Mouse (Mus musculus) limb, embryonic 14.5 days (tissue): ENCODE measurements around the gene Lrp5. TPM values are rescaled to one million over a fixed set of nuclear protein-coding genes. Genes with fewer than 3 reads are reported as not detected.

Source experiments
- ATAC-seq: fragments of 200-750 bp; cut with Nextera tagmentation; 2 replicates; pipeline ENCODE4 v1.8.0; 2017; ENCODE audit warnings: low read depth, moderate number of reproducible peaks, moderate TSS enrichment; ENCODE audit not compliant: low FRiP score
- DNase-seq: peaks from one replicate; pipeline ENCODE4 v3.0.0-alpha.2; 2015; ENCODE audit warnings: low spot score
- H3K27ac ChIP-seq: fragments of 300-500 bp; sonication (generic); replicated peaks from 2 replicates; pipeline ENCODE4 v1.5.1; 2014; ENCODE audit warnings: low read depth, mild to moderate bottlenecking, low read length, moderate library complexity, mixed read lengths
- H3K27me3 ChIP-seq: fragments of 300-500 bp; sonication (generic); 2 replicates; pipeline ENCODE4 v1.6.1; 2014; ENCODE audit warnings: low read length, mixed read lengths; ENCODE audit not compliant: control insufficient read depth, insufficient read depth
- H3K36me3 ChIP-seq: fragments of 300-500 bp; sonication (generic); 2 replicates; pipeline ENCODE4 v1.6.1; 2014; ENCODE audit warnings: mild to moderate bottlenecking, low read length, moderate library complexity, mixed read lengths; ENCODE audit not compliant: control insufficient read depth, insufficient read depth
- H3K4me1 ChIP-seq: fragments of 300-500 bp; sonication (generic); 2 replicates; pipeline ENCODE4 v1.6.1; 2014; ENCODE audit warnings: antibody characterized with exemption, low read length, mixed read lengths; ENCODE audit not compliant: control insufficient read depth, insufficient read depth
- H3K4me2 ChIP-seq: fragments of 300-500 bp; sonication (generic); replicated peaks from 2 replicates; pipeline ENCODE4 v1.6.1; 2014; ENCODE audit warnings: low read depth, mild to moderate bottlenecking, low read length, moderate library complexity; ENCODE audit not compliant: severe bottlenecking
- H3K4me3 ChIP-seq: fragments of 300-500 bp; sonication (generic); replicated peaks from 2 replicates; pipeline ENCODE4 v1.5.1; 2014; ENCODE audit warnings: low read length
- H3K9ac ChIP-seq: fragments of 300-500 bp; sonication (generic); 2 replicates; pipeline ENCODE4 v1.6.1; 2014; ENCODE audit warnings: mild to moderate bottlenecking, low read depth, low read length, moderate library complexity; ENCODE audit not compliant: severe bottlenecking
- H3K9me3 ChIP-seq: fragments of 300-500 bp; sonication (generic); 2 replicates; pipeline ENCODE4 v1.6.1; 2016; ENCODE audit warnings: low read length; ENCODE audit not compliant: control insufficient read depth
- POLR2A ChIP-seq: fragments of 200-500 bp; IDR thresholded peaks from 2 replicates; pipeline ENCODE4 v1.8.0; 2012; ENCODE audit warnings: inconsistent platforms, mild to moderate bottlenecking, moderate library complexity, borderline replicate concordance; ENCODE audit not compliant: insufficient read depth, insufficient read length; ENCODE audit errors: extremely low read depth
- WGBS: fragments of 180-500 bp; shearing (Covaris S2); extraction: QIAGEN DNeasy Blood & Tissue Kit; methylation state at CpG from one replicate; pipeline ENCODE4 v1.1.7; 2014; 5-methylcytosine and 5-hydroxymethylcytosine counted together
- polyA plus RNA-seq, 2 experiments: library from polyadenylated mRNA; depleted of rRNA in 1 of 2; stranded (reverse) in 1 of 2; unstranded in 1 of 2; fragments of >200 nt; fragmentation: Nextera tagmentation in 1 of 2; extraction: Ambion mirVana in 1 of 2; gene quantifications; 2 replicates each; pipeline versions ENCODE4 v1.2.1 to v1.2.3; 2012 to 2014

Gene Lrp5
- polyA plus RNA-seq, 2 experiments = 9.5 to 36.3 TPM

- no peak overlapping the region for H3K27ac ChIP-seq
- no peak for ATAC-seq
- WGBS = 81% methylated on average over 8 of the region's 8 CpGs
Observed at GRCm38 (mm10) chr19:3674122-3674855, 12.1 kb downstream of the Lrp5 start.

GRCm38 (mm10) chr19:3673149-3673548, 13.2 kb downstream of the Lrp5 start:
- no peak overlapping the region for H3K4me2 ChIP-seq
- no peaks in the 10 kb centered on the region for H3K27me3 ChIP-seq
- DNase-seq (no peak), ATAC-seq (no peak)
- H3K9ac ChIP-seq = no peak overlapping the region
- H3K4me1 ChIP-seq = peaks cover 23% of the 10 kb centered on the region
- TF ChIP-seq POLR2A = no peak
- WGBS = 93% methylated on average over 2 of the region's 2 CpGs
- no peak overlapping the region for H3K27ac ChIP-seq
- H3K36me3 ChIP-seq = peaks cover 17% of the 10 kb centered on the region
- no peak overlapping the region for H3K4me3 ChIP-seq
- H3K9me3 ChIP-seq = 0 out of 2 replicates have a peak, but pooled peaks cover 5% of the 10 kb centered on the region

More at GRCm38 (mm10) chr19:3674122-3674855, 12.1 kb downstream of the Lrp5 start:
- TF ChIP-seq POLR2A = no peak
- Histone ChIP-seq H3K36me3 (peaks cover 17% of the 10 kb centered on the region), H3K9ac (no peak overlapping the region), H3K9me3 (0 out of 2 replicates have a peak, but pooled peaks cover 5% of the 10 kb centered on the region), H3K4me2 (no peak overlapping the region), H3K4me3 (no peak overlapping the region), H3K27me3 (no peaks in the 10 kb centered on the region), H3K4me1 (peaks cover 13% of the 10 kb centered on the region)
- DNase-seq = no peak

DNA sequence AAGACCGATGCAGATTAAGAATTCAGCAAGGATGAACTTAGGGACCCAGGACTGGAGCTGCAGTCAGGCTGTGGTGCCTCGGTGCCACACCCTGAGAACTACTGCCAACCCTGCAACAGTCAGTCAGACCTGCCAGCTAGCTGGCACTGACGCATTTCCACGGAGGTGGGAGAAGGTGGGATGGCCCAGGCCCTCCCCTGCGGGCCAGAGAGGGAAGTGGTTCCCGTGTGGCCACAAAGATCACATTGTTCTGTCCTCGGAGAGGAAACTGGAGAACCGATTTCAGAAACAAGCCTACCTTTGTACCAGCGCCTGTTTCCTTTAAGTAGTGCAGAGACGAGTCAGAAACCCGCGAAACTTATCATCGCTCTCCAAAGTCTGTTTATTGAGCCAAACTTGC, 17.3 kb downstream of the Lrp5 start:
- Histone ChIP-seq H3K36me3 (peaks cover 17% of the 10 kb centered on the region), H3K4me1 (peaks cover 49% of the 10 kb centered on the region), H3K27me3 (no peaks in the 10 kb centered on the region), H3K9me3 (0 out of 2 replicates have a peak, but pooled peaks cover 5% of the 10 kb centered on the region), H3K27ac (peak overlapping the region; percentile 65), H3K9ac (no peak overlapping the region), H3K4me3 (no peak overlapping the region), H3K4me2 (0 out of 2 replicates have a peak overlapping the region, but pooled peaks have one; percentile 11)
- DNase-seq (peak; percentile 53), ATAC-seq (peak; percentile 27; the same call in 1 of the 2 replicates)
- no peak for TF ChIP-seq POLR2A
- WGBS = 53% methylated on average over 13 of the region's 13 CpGs

DNA sequence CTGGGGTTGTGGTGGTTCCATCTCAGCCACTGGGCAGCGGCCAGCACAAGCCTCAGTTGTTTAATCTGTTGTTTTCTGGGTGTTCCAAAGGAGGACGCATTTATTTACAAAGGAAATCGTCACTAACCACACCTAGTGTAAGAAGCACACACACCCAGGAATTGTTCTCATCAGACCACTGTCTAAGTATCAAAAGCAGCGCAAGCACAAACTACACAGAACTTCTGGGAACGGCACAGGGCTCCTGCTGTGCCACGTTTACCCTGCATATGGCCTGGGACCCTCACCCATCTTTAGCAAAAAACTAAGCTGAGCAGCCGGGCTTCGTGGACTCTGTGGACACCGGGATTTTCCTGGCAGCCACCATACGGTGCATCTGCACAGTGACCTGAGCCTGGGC, 17.8 kb downstream of the Lrp5 start:
- WGBS = 82% methylated on average over 10 of the region's 10 CpGs
- H3K36me3 ChIP-seq = peaks cover 17% of the 10 kb centered on the region
- H3K4me2 ChIP-seq = 0 out of 2 replicates have a peak overlapping the region, but pooled peaks have one; percentile 11
- DNase-seq = no peak
- H3K4me3 ChIP-seq = no peak overlapping the region
- no peak overlapping the region for H3K9ac ChIP-seq
- H3K27ac ChIP-seq = peak overlapping the region; percentile 65
- ATAC-seq = no peak
- H3K9me3 ChIP-seq = 0 out of 2 replicates have a peak, but pooled peaks cover 5% of the 10 kb centered on the region
- peaks cover 49% of the 10 kb centered on the region for H3K4me1 ChIP-seq
- H3K27me3 ChIP-seq = no peaks in the 10 kb centered on the region
- TF ChIP-seq POLR2A = no peak

GRCm38 (mm10) chr19:3667979-3668378, 18.4 kb downstream of the Lrp5 start:
- TF ChIP-seq POLR2A = no peak
- Histone ChIP-seq H3K9me3 (0 out of 2 replicates have a peak, but pooled peaks cover 1% of the 10 kb centered on the region), H3K27ac (no peak overlapping the region), H3K36me3 (peaks cover 12% of the 10 kb centered on the region), H3K4me1 (peaks cover 49% of the 10 kb centered on the region), H3K4me2 (no peak overlapping the region), H3K9ac (no peak overlapping the region), H3K4me3 (no peak overlapping the region), H3K27me3 (no peaks in the 10 kb centered on the region)
- 67% methylated on average over 11 of the region's 11 CpGs for WGBS
- ATAC-seq (no peak), DNase-seq (no peak)
